In the genomic region with DNA sequence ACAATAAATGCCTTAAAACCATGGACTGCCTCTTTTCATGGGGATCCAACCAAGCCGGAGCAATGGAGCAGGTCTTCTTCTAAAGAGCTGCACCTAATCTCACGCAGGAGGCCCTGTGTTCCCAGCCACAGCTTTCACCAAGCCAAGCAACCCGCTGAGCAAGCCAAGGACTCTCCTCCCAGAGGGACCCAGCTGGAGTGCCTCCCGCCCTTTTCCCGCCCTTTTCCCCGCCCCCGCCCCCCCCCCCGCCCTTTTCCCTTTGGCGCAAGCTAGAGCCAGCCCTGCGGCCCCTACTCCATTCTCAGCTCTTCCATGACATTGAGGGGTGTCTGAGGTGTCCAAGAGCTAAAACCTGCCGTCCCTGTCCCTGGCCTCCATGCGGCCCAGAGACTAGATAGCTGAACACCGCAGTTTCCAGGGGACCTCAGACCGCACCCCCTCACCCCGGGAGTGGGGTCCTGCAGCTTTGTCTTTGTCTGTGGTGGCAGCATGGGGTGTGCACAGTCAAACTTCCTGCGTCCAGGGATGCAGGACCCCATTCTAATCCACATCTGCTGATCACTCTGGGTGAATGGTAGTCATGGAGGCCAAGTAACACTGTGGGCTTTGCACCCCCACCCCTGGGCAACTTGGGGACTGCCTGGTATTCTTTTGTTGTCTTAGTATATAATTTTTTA, we compare ENCODE assay signal across 9 mouse cellular contexts. TPM values are rescaled to one million over a fixed set of nuclear protein-coding genes. Genes with fewer than 3 reads are reported as not detected.
DNase-seq lines count a peak whose midpoint lies in the region; ATAC-seq and TF ChIP-seq lines count a peak whose summit lies in the region.
"Had no signal": no experiment of that assay in that cellular context is flagged by ENCODE, and none has a peak within 500 bp of the region (broad histone marks: within the 10 kb centered on the region; RNA-seq: fewer than 3 reads in every experiment).

No protein-coding gene starts in this region.

- peaks cover 35% of the 10 kb centered on the region for H3K4me1 ChIP-seq in midbrain, embryonic 10.5 days
- H3K4me1 ChIP-seq in midbrain, postnatal 0 days (ENCODE audit: insufficient read depth, low read length), result no peaks in the 10 kb centered on the region
- 0 out of 2 replicates have a peak, but pooled peaks cover 6% of the 10 kb centered on the region for H3K4me1 ChIP-seq in heart, embryonic 11.5 days (ENCODE audit: control insufficient read depth, insufficient read depth, low read length)

- H3K4me2 ChIP-seq in midbrain, postnatal 0 days (ENCODE audit: low read depth, low read length, poor library complexity, severe bottlenecking), result no peak overlapping the region
- peak overlapping the region; percentile 25 for H3K4me2 ChIP-seq in heart, embryonic 11.5 days

- H3K9ac ChIP-seq in midbrain, postnatal 0 days (replicated peaks; ENCODE audit: low read length, poor library complexity, severe bottlenecking), result no peak overlapping the region
- H3K9ac ChIP-seq in heart, embryonic 11.5 days (ENCODE audit: low read depth, low read length), result no peak overlapping the region; the same call in 1 of the 2 replicates

- no peak for ATAC-seq in midbrain, postnatal 0 days (ENCODE audit: low FRiP score)
- no peak for ATAC-seq in heart, embryonic 11.5 days (replicated peaks; ENCODE audit: insufficient number of reproducible peaks, low FRiP score, low TSS enrichment)

- DNase-seq in midbrain, embryonic 10.5 days (ENCODE audit: low spot score), result peak; percentile 30
- no peak for DNase-seq in midbrain, postnatal 0 days (ENCODE audit: low spot score)
- peak; percentile 11 to 49 for DNase-seq in kidney, postnatal 25 days
- DNase-seq in retina, embryonic 14.5 days (ENCODE audit: low spot score), result peak; percentile 21
- DNase-seq in layer of hippocampus, adult 11-12 months (ENCODE audit: low spot score), result no peak
- DNase-seq in urinary bladder, postnatal 36 days (ENCODE audit: low spot score in 2 of 2), result no peak
- DNase-seq in layer of hippocampus, postnatal 10 days (ENCODE audit: low spot score in 2 of 2), result no peak

- 14% methylated on average over 12 of the region's 16 CpGs for WGBS in midbrain, embryonic 10.5 days
- 14% methylated on average over 15 of the region's 16 CpGs for WGBS in midbrain, postnatal 0 days
- 12% methylated on average over 13 of the region's 16 CpGs for WGBS in heart, embryonic 11.5 days (ENCODE audit: insufficient replicate concordance)

- H3K4me3 ChIP-seq in midbrain, embryonic 10.5 days, result peak overlapping the region; percentile 34
- no peak overlapping the region for H3K4me3 ChIP-seq in midbrain, postnatal 0 days (ENCODE audit: low read depth, low read length)
- no peak overlapping the region for H3K4me3 ChIP-seq in heart, embryonic 11.5 days (ENCODE audit: low read depth, low read length)

- TF ChIP-seq CTCF in midbrain, postnatal 0 days (IDR thresholded peaks at IDR 0.05), result no peak

- no peaks in the 10 kb centered on the region for H3K36me3 ChIP-seq in midbrain, embryonic 10.5 days
- H3K36me3 ChIP-seq in midbrain, postnatal 0 days (ENCODE audit: insufficient read depth, low read length), result no peaks in the 10 kb centered on the region
- no peaks in the 10 kb centered on the region for H3K36me3 ChIP-seq in heart, embryonic 11.5 days (ENCODE audit: control insufficient read depth, insufficient read depth, low read length)

- H3K27ac ChIP-seq in midbrain, embryonic 10.5 days (replicated peaks), result peak overlapping the region; percentile 80
- H3K27ac ChIP-seq in midbrain, postnatal 0 days (ENCODE audit: low read depth, low read length), result no peak overlapping the region
- no peak overlapping the region for H3K27ac ChIP-seq in heart, embryonic 11.5 days (ENCODE audit: low read depth, low read length)
- H3K27ac ChIP-seq: macrophage had no signal

- H3K27me3 ChIP-seq in midbrain, embryonic 10.5 days (ENCODE audit: low read depth, poor library complexity, severe bottlenecking), result no peaks in the 10 kb centered on the region
- H3K27me3 ChIP-seq in midbrain, postnatal 0 days (ENCODE audit: insufficient read depth, low read length), result no peaks in the 10 kb centered on the region
- H3K27me3 ChIP-seq in heart, embryonic 11.5 days (ENCODE audit: control insufficient read depth, insufficient read depth, low read length), result no peaks in the 10 kb centered on the region

- H3K9me3 ChIP-seq in midbrain, embryonic 10.5 days (replicated peaks), result peaks cover 6% of the 10 kb centered on the region; the same call in 1 of the 2 replicates
- H3K9me3 ChIP-seq in midbrain, postnatal 0 days (ENCODE audit: low read length), result peaks cover 4% of the 10 kb centered on the region; the same call in 1 of the 2 replicates
- H3K9me3 ChIP-seq in heart, embryonic 11.5 days (replicated peaks; ENCODE audit: control insufficient read depth, low read length), result no peaks in the 10 kb centered on the region

RNA-seq across cellular contexts. Expression of a gene that starts 33.6 kb away (rescaled TPM):
- 19.7 and 22.3 TPM in 2 replicates for polyA plus RNA-seq in midbrain, embryonic 10.5 days (2016; fragmentation: Nextera tagmentation; extraction: Ambion mirVana)
- 38.4 and 49.3 TPM in 2 replicates for total RNA-seq in midbrain, postnatal 0 days (2014; rRNA removed)
- 33.6 and 33.9 TPM in 2 replicates for polyA plus RNA-seq in midbrain, postnatal 0 days (2015; fragmentation: Nextera tagmentation; extraction: Ambion mirVana)
- polyA plus RNA-seq in heart, embryonic 11.5 days (2014; fragmentation: Nextera tagmentation; extraction: Ambion mirVana), result 26.1 and 33.5 TPM in 2 replicates
- total RNA-seq in layer of hippocampus, postnatal 10 days (2021), result 10 to 100 TPM; 53.5 to 58.7 TPM

RNA-seq across cellular contexts. Expression of a gene that starts 41.8 kb away (rescaled TPM):
- polyA plus RNA-seq in midbrain, embryonic 10.5 days (2016; fragmentation: Nextera tagmentation; extraction: Ambion mirVana), result not detected in 2 replicates
- total RNA-seq in midbrain, postnatal 0 days (2014; rRNA removed), result 0.47 and 0.60 TPM in 2 replicates
- polyA plus RNA-seq in midbrain, postnatal 0 days (2015; fragmentation: Nextera tagmentation; extraction: Ambion mirVana), result 0.16 and 0.25 TPM in 2 replicates
- 0.19 TPM in 1 of 2 replicates, not detected in the other for polyA plus RNA-seq in heart, embryonic 11.5 days (2014; fragmentation: Nextera tagmentation; extraction: Ambion mirVana)
- total RNA-seq in layer of hippocampus, postnatal 10 days (2021), result under 1 TPM; 0.30 to 0.40 TPM
- polyA plus RNA-seq: macrophage had no signal

Comparison
In these comparisons a context has a peak if more than half of its experiments do, and no peak if none do; other contexts are left out.
1. DNase-seq: peak in midbrain, embryonic 10.5 days (single experiment), kidney, postnatal 25 days (2 of 2) and retina, embryonic 14.5 days (single experiment); none in midbrain, postnatal 0 days (single experiment), layer of hippocampus, adult 11-12 months (single experiment), urinary bladder, postnatal 36 days (0 of 2) and layer of hippocampus, postnatal 10 days (0 of 2).